Mouse (Mus musculus): ENCODE measurements at regions not wholly inside any gene's neighbourhood (a gene's known extent, or its start where the extent isn't known, plus 50 kb on each side); places are given as distances from the start of the nearest gene placed in this dataset.

GRCm38 (mm10) chr14:87637131-87637530 is 220.7 kb downstream of the Tdrd3 start:
- no peak for TF ChIP-seq POLR2A (IDR thresholded peaks at IDR 0.05; ENCODE audit: borderline replicate concordance, extremely low read depth, low read depth, low read length)
- TF ChIP-seq CTCF (IDR thresholded peaks at IDR 0.05; ENCODE audit: insufficient read depth, low read length): no peak

Data from lung, adult 2 months (tissue).